Mouse (Mus musculus) MEL (cell line): ENCODE measurements around the gene Zfp638. TPM values are rescaled to one million over a fixed set of nuclear protein-coding genes. Genes with fewer than 3 reads are reported as not detected.
A peak's percentile ranks its signal among the peaks of the same experiment; 100 is the strongest.

Source experiments
- DNase-seq: peaks from one replicate; pipeline ENCODE4 v3.0.0; 2011; ENCODE audit warnings: low read depth, low spot score
- H3K27ac ChIP-seq: 2 replicates; pipeline ENCODE4 v1.5.1; 2012; ENCODE audit warnings: low read depth, mild to moderate bottlenecking, control low read depth, low read length, moderate library complexity; ENCODE audit not compliant: control insufficient read depth
- H3K27me3 ChIP-seq, 2 experiments: fragments of 150-350 bp in 1 of 2; sonication (generic) in 1 of 2; 2 replicates each; pipeline ENCODE4 v1.6.1; 2012; ENCODE audit warnings: low read length in 2 of 2, mild to moderate bottlenecking in 2 of 2, improper control_type of control experiment in 1 of 2, moderate library complexity in 1 of 2; ENCODE audit not compliant: insufficient read depth in 2 of 2, control insufficient read depth in 1 of 2
- H3K36me3 ChIP-seq, 2 experiments: 2 replicates each; pipeline ENCODE4 v1.6.1; 2012 to 2014; ENCODE audit warnings: low read length in 2 of 2, improper control_type of control experiment in 1 of 2, inconsistent platforms in 1 of 2, mild to moderate bottlenecking in 1 of 2; ENCODE audit not compliant: insufficient read depth in 2 of 2, control insufficient read depth in 1 of 2
- H3K4me1 ChIP-seq, 2 experiments: fragments of 150-350 bp in 1 of 2; sonication (generic) in 1 of 2; 2 replicates each; pipeline ENCODE4 v1.6.1; 2012; ENCODE audit warnings: low read length in 2 of 2, improper control_type of control experiment in 1 of 2, mild to moderate bottlenecking in 1 of 2; ENCODE audit not compliant: insufficient read depth in 2 of 2, control insufficient read depth in 1 of 2
- H3K4me3 ChIP-seq, 2 experiments: fragments of 150-350 bp in 1 of 2; sonication (generic) in 1 of 2; 2 replicates each; pipeline ENCODE4 v1.5.1; 2012; ENCODE audit warnings: low read depth in 2 of 2, low read length in 2 of 2, mild to moderate bottlenecking in 2 of 2, moderate library complexity in 2 of 2, control low read depth in 1 of 2, improper control_type of control experiment in 1 of 2; ENCODE audit not compliant: control insufficient read depth in 1 of 2, insufficient read depth in 1 of 2
- H3K79me2 ChIP-seq: 2 replicates; pipeline ENCODE4 v1.6.1; 2012; ENCODE audit warnings: mild to moderate bottlenecking, low read length, moderate library complexity; ENCODE audit not compliant: control insufficient read depth, poor library complexity, insufficient read depth
- H3K9ac ChIP-seq: 2 replicates; pipeline ENCODE4 v1.6.1; 2012; ENCODE audit warnings: low read depth, mild to moderate bottlenecking, control low read depth, low read length, moderate library complexity; ENCODE audit not compliant: control insufficient read depth, poor library complexity, severe bottlenecking
- H3K9me3 ChIP-seq: fragments of 150-350 bp; sonication (generic); replicated peaks from 2 replicates; pipeline ENCODE4 v1.6.1; 2012; ENCODE audit warnings: mild to moderate bottlenecking, low read length, improper control_type of control experiment, moderate library complexity; ENCODE audit not compliant: insufficient read depth
- BHLHE40 ChIP-seq: IDR thresholded peaks from 2 replicates; pipeline ENCODE4 v1.6.1; 2012; ENCODE audit warnings: low read depth, mild to moderate bottlenecking, inconsistent platforms, low read length, improper control_type of control experiment, borderline replicate concordance
- CHD1 ChIP-seq: IDR thresholded peaks from 2 replicates; pipeline ENCODE4 v1.6.1; 2012; ENCODE audit warnings: low read depth, mild to moderate bottlenecking, inconsistent platforms, low read length, improper control_type of control experiment
- CTCF ChIP-seq, 3 experiments: IDR thresholded peaks in 2 of 3; conservative IDR thresholded peaks in 1 of 3; 2 replicates each; pipeline ENCODE4 v1.5.1; 2011 to 2012; ENCODE audit warnings: low read length in 3 of 3, low read depth in 2 of 3, mild to moderate bottlenecking in 2 of 3, improper control_type of control experiment in 1 of 3, inconsistent platforms in 1 of 3, mixed read lengths in 1 of 3, moderate library complexity in 1 of 3; ENCODE audit not compliant: control insufficient read depth in 1 of 3, insufficient read depth in 1 of 3, poor library complexity in 1 of 3, severe bottlenecking in 1 of 3
- E2F4 ChIP-seq: IDR thresholded peaks from 2 replicates; pipeline ENCODE4 v1.6.1; 2011; ENCODE audit warnings: low read depth, low read length, improper control_type of control experiment, borderline replicate concordance
- ETS1 ChIP-seq: IDR thresholded peaks from 2 replicates; pipeline ENCODE4 v1.6.1; 2012; ENCODE audit warnings: low read depth, mild to moderate bottlenecking, inconsistent platforms, low read length, improper control_type of control experiment, moderate library complexity
- GABPA ChIP-seq: IDR thresholded peaks from 2 replicates; pipeline ENCODE4 v1.6.1; 2012; ENCODE audit warnings: low read depth, mild to moderate bottlenecking, inconsistent platforms, low read length, improper control_type of control experiment, moderate library complexity
- HCFC1 ChIP-seq: IDR thresholded peaks from 2 replicates; pipeline ENCODE4 v1.6.1; 2012; ENCODE audit warnings: low read depth, mild to moderate bottlenecking, inconsistent platforms, low read length, improper control_type of control experiment, moderate library complexity
- MAFK ChIP-seq: IDR thresholded peaks from 2 replicates; pipeline ENCODE4 v1.6.1; 2011; ENCODE audit warnings: low read depth, mild to moderate bottlenecking, low read length, improper control_type of control experiment, borderline replicate concordance
- MAX ChIP-seq: IDR thresholded peaks from 2 replicates; pipeline ENCODE4 v1.6.1; 2011; ENCODE audit warnings: low read length, improper control_type of control experiment
- MXI1 ChIP-seq: IDR thresholded peaks from 2 replicates; pipeline ENCODE4 v1.6.1; 2011; ENCODE audit warnings: mild to moderate bottlenecking, low read depth, low read length, improper control_type of control experiment
- MYB ChIP-seq: IDR thresholded peaks from 2 replicates; pipeline ENCODE4 v1.6.1; 2011; ENCODE audit warnings: mild to moderate bottlenecking, low read depth, low read length, improper control_type of control experiment
- MYC ChIP-seq: IDR thresholded peaks from 2 replicates; pipeline ENCODE4 v1.6.1; 2011; ENCODE audit warnings: low read depth, mild to moderate bottlenecking, low read length, improper control_type of control experiment, moderate library complexity
- NELFE ChIP-seq: IDR thresholded peaks from 2 replicates; pipeline ENCODE4 v1.6.1; 2011; ENCODE audit warnings: low read depth, low read length, improper control_type of control experiment
- POLR2A ChIP-seq, 2 experiments: IDR thresholded peaks; 2 replicates each; pipeline ENCODE4 v1.6.1; 2011 to 2012; ENCODE audit warnings: low read length in 2 of 2, mild to moderate bottlenecking in 2 of 2, control low read depth in 1 of 2, improper control_type of control experiment in 1 of 2, low read depth in 1 of 2, moderate library complexity in 1 of 2; ENCODE audit not compliant: control insufficient read depth in 1 of 2, insufficient read depth in 1 of 2, poor library complexity in 1 of 2
- POLR2AphosphoS5 ChIP-seq: IDR thresholded peaks from 2 replicates; pipeline ENCODE4 v1.6.1; 2012; ENCODE audit warnings: low read depth, borderline replicate concordance, mild to moderate bottlenecking, inconsistent platforms, low read length, moderate library complexity, mixed read lengths
- SIN3A ChIP-seq: IDR thresholded peaks from 2 replicates; pipeline ENCODE4 v1.6.1; 2012; ENCODE audit warnings: low read length, improper control_type of control experiment, inconsistent platforms
- TBP ChIP-seq: IDR thresholded peaks from 2 replicates; pipeline ENCODE4 v1.8.0; 2011; ENCODE audit warnings: low read depth, low read length, improper control_type of control experiment
- USF1 ChIP-seq: IDR thresholded peaks from 2 replicates; pipeline ENCODE4 v1.6.1; 2014; ENCODE audit warnings: low read depth, mild to moderate bottlenecking, inconsistent platforms, low read length, improper control_type of control experiment, moderate library complexity
- USF2 ChIP-seq, 2 experiments: IDR thresholded peaks; 2 replicates each; pipeline ENCODE4 v1.6.1; 2011 to 2012; ENCODE audit warnings: improper control_type of control experiment in 2 of 2, low read length in 2 of 2, borderline replicate concordance in 1 of 2, inconsistent platforms in 1 of 2, low read depth in 1 of 2, mild to moderate bottlenecking in 1 of 2; ENCODE audit not compliant: insufficient read depth in 1 of 2
- ZC3H11A ChIP-seq: IDR thresholded peaks from 2 replicates; pipeline ENCODE4 v1.6.1; 2012; ENCODE audit warnings: low read depth, mild to moderate bottlenecking, inconsistent platforms, low read length, improper control_type of control experiment
- ZMIZ1 ChIP-seq: IDR thresholded peaks from 2 replicates; pipeline ENCODE4 v1.6.1; 2012; ENCODE audit warnings: low read depth, mild to moderate bottlenecking, inconsistent platforms, low read length, improper control_type of control experiment, moderate library complexity
- polyA plus RNA-seq, 2 experiments: library from polyadenylated mRNA; stranded (reverse) in 1 of 2; unstranded in 1 of 2; fragments of >175 nt in 1 of 2; fragments of >200 nt in 1 of 2; gene quantifications; 2 replicates each; pipeline versions ENCODE4 v1.2.1 to v1.2.4; 2012; ENCODE audit warnings: low replicate concordance in 2 of 2, low read depth in 1 of 2; ENCODE audit not compliant: insufficient read length in 2 of 2, insufficient read depth in 1 of 2, missing spikeins in 1 of 2
- total RNA-seq: library from RNA; depleted of rRNA; stranded (reverse); fragments of 300-350 nt; gene quantifications from 2 replicates; pipeline ENCODE4 v1.2.3, GENCODE M21; 2012; rRNA removed

Zfp638 gene
- total RNA-seq: 50.1 and 53.0 TPM in 2 replicates
- 10 to 100 TPM; 61.2 to 69.0 TPM for polyA plus RNA-seq

- 0 out of 2 replicates have a peak within 1 kb of the TSS, but pooled peaks have one; percentile 21 for H3K27ac ChIP-seq
- no peak for TF ChIP-seq CHD1
- TF ChIP-seq MAX: peak; percentile 58; the same call in 1 of the 2 replicates
- no peak for TF ChIP-seq USF2 (IDR thresholded peaks at IDR 0.05; ENCODE audit: borderline replicate concordance in 1 of 2, insufficient read depth in 1 of 2, low read depth in 1 of 2, low read length in 2 of 2)
- TF ChIP-seq E2F4: peak; percentile 98
- TF ChIP-seq HCFC1: 0 out of 2 replicates have a peak, but pooled peaks have one; percentile 43
- TF ChIP-seq BHLHE40: no peak
- TF ChIP-seq MYC: no peak
- TF ChIP-seq POLR2A (IDR thresholded peaks at IDR 0.05; ENCODE audit: control insufficient read depth in 1 of 2, insufficient read depth in 1 of 2, low read depth in 1 of 2, low read length in 2 of 2, poor library complexity in 1 of 2): peak in 1 of 2 experiments; percentile 57; a peak in 2 of 4 replicates
- TF ChIP-seq NELFE: 0 out of 2 replicates have a peak, but pooled peaks have one; percentile 21
- no peak for TF ChIP-seq ZMIZ1
- no peak for TF ChIP-seq GABPA
- peak; percentile 32; the same call in 1 of the 2 replicates for TF ChIP-seq SIN3A
- TF ChIP-seq MXI1: peak; percentile 47; the same call in 1 of the 2 replicates
- H3K27me3 ChIP-seq: no peaks in the 10 kb centered on the region
- H3K36me3 ChIP-seq: peaks cover 0 to 9% of the 10 kb centered on the region in 2 experiments; a peak in 2 of 4 replicates
- H3K9ac ChIP-seq: peak within 1 kb of the TSS; percentile 80
- peak within 1 kb of the TSS; percentile 71 to 79 for H3K4me3 ChIP-seq
- H3K4me1 ChIP-seq: 0 out of 4 replicates have a peak, but pooled peaks cover 0 to 7% of the 10 kb centered on the region in 2 experiments
- peak; percentile 93 for DNase-seq
- no peaks in the 10 kb centered on the region for H3K9me3 ChIP-seq
- H3K79me2 ChIP-seq: no peaks in the 10 kb centered on the region; the same call in 1 of the 2 replicates
These were observed at the start of gene Zfp638 for GRCm38 (mm10) chr6:83866954-83867597. Gene Zfp638 (plus strand): TSS chr6:83867109.

GRCm38 (mm10) chr6:83818996-83819395, 47.9 kb upstream of the Zfp638 start:
- H3K4me3 ChIP-seq: no peak overlapping the region
- TF ChIP-seq POLR2AphosphoS5 (no peak), MYC (no peak), GABPA (no peak), MXI1 (no peak), ETS1 (no peak), MAFK (no peak), TBP (no peak), CTCF (IDR thresholded peaks at IDR 0.05 in 2 of 3, conservative IDR thresholded peaks at IDR 0.05 in 1 of 3; ENCODE audit: control insufficient read depth in 1 of 3, insufficient read depth in 1 of 3, low read depth in 2 of 3, low read length in 3 of 3, poor library complexity in 1 of 3, severe bottlenecking in 1 of 3) (no peak), ZC3H11A (no peak), MYB (no peak), USF1 (no peak), POLR2A (IDR thresholded peaks at IDR 0.05; ENCODE audit: control insufficient read depth in 1 of 2, insufficient read depth in 1 of 2, low read depth in 1 of 2, low read length in 2 of 2, poor library complexity in 1 of 2) (no peak)
- TF ChIP-seq, all 39 proteins: peak for 0
- H3K36me3 ChIP-seq: peaks cover 0 to 2% of the 10 kb centered on the region in 2 experiments; a peak in 1 of 4 replicates
- H3K27me3 ChIP-seq: no peaks in the 10 kb centered on the region
- no peaks in the 10 kb centered on the region for H3K9me3 ChIP-seq
- H3K4me1 ChIP-seq: no peaks in the 10 kb centered on the region; a peak in 1 of 4 replicates
- no peak overlapping the region for H3K9ac ChIP-seq
- no peak overlapping the region for H3K27ac ChIP-seq
- no peak for DNase-seq
- no peaks in the 10 kb centered on the region for H3K79me2 ChIP-seq
